Mouse (Mus musculus): ENCODE measurements at regions not wholly inside any gene's neighbourhood (a gene's known extent, or its start where the extent isn't known, plus 50 kb on each side); places are given as distances from the start of the nearest gene placed in this dataset.

- Histone ChIP-seq H3K27ac (no peak overlapping the region), H3K4me1 (ENCODE audit: insufficient read depth, low read length) (peaks cover 7% of the 10 kb centered on the region), H3K36me3 (ENCODE audit: insufficient read depth, low read length) (no peaks in the 10 kb centered on the region), H3K27me3 (ENCODE audit: insufficient read depth, low read length) (no peaks in the 10 kb centered on the region), H3K9ac (replicated peaks; ENCODE audit: low read length) (no peak overlapping the region), H3K9me3 (ENCODE audit: low read length) (no peaks in the 10 kb centered on the region), H3K4me3 (ENCODE audit: low read length) (no peak overlapping the region), H3K4me2 (ENCODE audit: low read depth, low read length) (no peak overlapping the region)
- DNase-seq (ENCODE audit: low spot score) (no peak), ATAC-seq (no peak)
- TF ChIP-seq CTCF (IDR thresholded peaks at IDR 0.05; ENCODE audit: low read depth) = no peak
- WGBS = 84% methylated on average over 4 of the region's 4 CpGs
Measured at GRCm38 (mm10) chr12:16008261-16008660, 191.5 kb upstream of the Trib2 start.

DNA sequence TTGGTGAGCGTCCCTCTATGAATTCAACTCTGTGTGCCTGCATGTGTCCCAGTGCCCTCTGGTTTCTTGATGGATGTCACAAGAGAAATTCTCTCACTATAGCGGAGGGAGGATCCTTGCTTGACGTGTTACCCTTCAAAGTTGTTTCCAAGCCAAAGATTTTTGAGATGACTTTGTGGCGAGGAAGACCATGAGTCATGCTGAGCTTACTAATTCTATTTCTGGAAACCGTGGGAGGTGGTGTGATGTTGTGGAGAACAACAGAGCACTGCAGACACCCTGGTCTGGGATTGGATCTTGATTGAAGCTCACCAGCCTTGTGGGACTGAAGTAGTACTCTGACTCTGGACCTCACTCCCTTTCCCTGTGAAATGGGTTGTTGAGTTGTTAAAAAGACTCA lies 190.0 kb upstream of the Trib2 start:
- Histone ChIP-seq H3K9me3 (ENCODE audit: low read length) (no peaks in the 10 kb centered on the region), H3K9ac (replicated peaks; ENCODE audit: low read length) (no peak overlapping the region), H3K4me3 (ENCODE audit: low read length) (no peak overlapping the region), H3K36me3 (ENCODE audit: insufficient read depth, low read length) (no peaks in the 10 kb centered on the region), H3K27ac (no peak overlapping the region), H3K4me1 (ENCODE audit: insufficient read depth, low read length) (peaks cover 7% of the 10 kb centered on the region), H3K27me3 (ENCODE audit: insufficient read depth, low read length) (no peaks in the 10 kb centered on the region), H3K4me2 (ENCODE audit: low read depth, low read length) (no peak overlapping the region)
- no peak for DNase-seq (ENCODE audit: low spot score)
- no peak for TF ChIP-seq CTCF (IDR thresholded peaks at IDR 0.05; ENCODE audit: low read depth)
- 85% methylated on average over 5 of the region's 5 CpGs for WGBS
- ATAC-seq = no peak

GRCm38 (mm10) chr12:16006286-16006685 lies 189.6 kb upstream of the Trib2 start:
- DNase-seq (ENCODE audit: low spot score) = no peak
- Histone ChIP-seq H3K4me3 (ENCODE audit: low read length) (no peak overlapping the region), H3K9me3 (ENCODE audit: low read length) (no peaks in the 10 kb centered on the region), H3K4me1 (ENCODE audit: insufficient read depth, low read length) (peaks cover 3% of the 10 kb centered on the region; the same call in 1 of the 2 replicates), H3K27me3 (ENCODE audit: insufficient read depth, low read length) (no peaks in the 10 kb centered on the region), H3K9ac (replicated peaks; ENCODE audit: low read length) (no peak overlapping the region), H3K4me2 (ENCODE audit: low read depth, low read length) (no peak overlapping the region), H3K27ac (no peak overlapping the region), H3K36me3 (ENCODE audit: insufficient read depth, low read length) (no peaks in the 10 kb centered on the region)
- no peak for TF ChIP-seq CTCF (IDR thresholded peaks at IDR 0.05; ENCODE audit: low read depth)
- ATAC-seq = no peak
- WGBS = 98% methylated on average over 5 of the region's 5 CpGs

GRCm38 (mm10) chr12:16001811-16002210 lies 185.1 kb upstream of the Trib2 start:
- 94% methylated on average over 7 of the region's 7 CpGs for WGBS
- no peaks in the 10 kb centered on the region for H3K9me3 ChIP-seq (ENCODE audit: low read length)
- DNase-seq (ENCODE audit: low spot score) = no peak
- no peak for TF ChIP-seq CTCF (IDR thresholded peaks at IDR 0.05; ENCODE audit: low read depth)
- no peak overlapping the region for H3K27ac ChIP-seq
- no peaks in the 10 kb centered on the region for H3K36me3 ChIP-seq (ENCODE audit: insufficient read depth, low read length)
- no peaks in the 10 kb centered on the region for H3K27me3 ChIP-seq (ENCODE audit: insufficient read depth, low read length)
- H3K9ac ChIP-seq (replicated peaks; ENCODE audit: low read length) = no peak overlapping the region
- no peak overlapping the region for H3K4me2 ChIP-seq (ENCODE audit: low read depth, low read length)
- ATAC-seq = no peak
- no peaks in the 10 kb centered on the region for H3K4me1 ChIP-seq (ENCODE audit: insufficient read depth, low read length)
- no peak overlapping the region for H3K4me3 ChIP-seq (ENCODE audit: low read length)

GRCm38 (mm10) chr12:16001225-16001624 lies 184.5 kb upstream of the Trib2 start:
- no peak for TF ChIP-seq CTCF (IDR thresholded peaks at IDR 0.05; ENCODE audit: low read depth)
- no peak for DNase-seq (ENCODE audit: low spot score)
- no peak overlapping the region for H3K9ac ChIP-seq (replicated peaks; ENCODE audit: low read length)
- H3K4me2 ChIP-seq (ENCODE audit: low read depth, low read length) = no peak overlapping the region
- no peaks in the 10 kb centered on the region for H3K27me3 ChIP-seq (ENCODE audit: insufficient read depth, low read length)
- no peaks in the 10 kb centered on the region for H3K9me3 ChIP-seq (ENCODE audit: low read length)
- H3K36me3 ChIP-seq (ENCODE audit: insufficient read depth, low read length) = no peaks in the 10 kb centered on the region
- WGBS = 87% methylated on average over 5 of the region's 5 CpGs
- no peak overlapping the region for H3K4me3 ChIP-seq (ENCODE audit: low read length)
- ATAC-seq = no peak
- H3K4me1 ChIP-seq (ENCODE audit: insufficient read depth, low read length) = no peaks in the 10 kb centered on the region
- H3K27ac ChIP-seq = no peak overlapping the region

- DNase-seq (ENCODE audit: low spot score) (no peak), ATAC-seq (no peak)
- Histone ChIP-seq H3K4me2 (ENCODE audit: low read depth, low read length) (no peak overlapping the region), H3K9me3 (ENCODE audit: low read length) (no peaks in the 10 kb centered on the region), H3K27me3 (ENCODE audit: insufficient read depth, low read length) (no peaks in the 10 kb centered on the region), H3K27ac (no peak overlapping the region), H3K4me1 (ENCODE audit: insufficient read depth, low read length) (no peaks in the 10 kb centered on the region), H3K9ac (replicated peaks; ENCODE audit: low read length) (no peak overlapping the region), H3K4me3 (ENCODE audit: low read length) (no peak overlapping the region), H3K36me3 (ENCODE audit: insufficient read depth, low read length) (no peaks in the 10 kb centered on the region)
- no peak for TF ChIP-seq CTCF (IDR thresholded peaks at IDR 0.05; ENCODE audit: low read depth)
Measured at GRCm38 (mm10) chr12:15998331-15998730, 181.6 kb upstream of the Trib2 start.

DNA sequence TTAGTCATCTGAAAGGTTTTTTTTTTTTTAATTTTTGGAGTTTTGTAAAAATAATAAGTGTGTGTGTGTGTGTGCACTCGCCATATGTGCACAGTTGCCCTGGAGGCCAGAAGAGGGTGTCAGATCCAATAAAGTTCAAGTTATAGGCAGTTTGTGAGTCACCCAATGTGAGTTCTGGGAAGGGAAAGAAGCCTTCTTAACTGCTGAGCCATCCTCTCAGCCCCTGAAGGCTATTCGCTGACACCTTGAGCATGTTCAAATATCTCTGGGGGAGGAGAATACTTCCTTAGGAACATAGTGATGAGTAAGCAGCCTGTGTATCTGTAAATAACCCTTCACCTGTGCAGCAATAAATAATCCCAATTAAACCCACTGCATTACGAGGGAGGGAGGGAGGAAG lies 177.1 kb upstream of the Trib2 start:
- TF ChIP-seq CTCF (IDR thresholded peaks at IDR 0.05; ENCODE audit: low read depth) = no peak

More for the DNA sequence above, 177.1 kb upstream of the Trib2 start:
- Histone ChIP-seq H3K27me3 (ENCODE audit: insufficient read depth, low read length) (no peaks in the 10 kb centered on the region), H3K36me3 (ENCODE audit: insufficient read depth, low read length) (no peaks in the 10 kb centered on the region), H3K4me2 (ENCODE audit: low read depth, low read length) (no peak overlapping the region), H3K4me1 (ENCODE audit: insufficient read depth, low read length) (no peaks in the 10 kb centered on the region), H3K27ac (no peak overlapping the region), H3K9me3 (ENCODE audit: low read length) (no peaks in the 10 kb centered on the region), H3K9ac (replicated peaks; ENCODE audit: low read length) (no peak overlapping the region), H3K4me3 (ENCODE audit: low read length) (no peak overlapping the region)
- 74% methylated on average over 3 of the region's 3 CpGs for WGBS
- DNase-seq (ENCODE audit: low spot score) = no peak
- ATAC-seq = no peak
